Mouse (Mus musculus) embryo, embryonic 11 days (tissue): ENCODE measurements around the gene Med13l.
A peak's percentile ranks its signal among the peaks of the same experiment; 100 is the strongest.

Source experiments
- DNase-seq: peaks from one replicate; pipeline ENCODE4 v3.0.0-alpha.2; 2015

The Med13l gene

DNA sequence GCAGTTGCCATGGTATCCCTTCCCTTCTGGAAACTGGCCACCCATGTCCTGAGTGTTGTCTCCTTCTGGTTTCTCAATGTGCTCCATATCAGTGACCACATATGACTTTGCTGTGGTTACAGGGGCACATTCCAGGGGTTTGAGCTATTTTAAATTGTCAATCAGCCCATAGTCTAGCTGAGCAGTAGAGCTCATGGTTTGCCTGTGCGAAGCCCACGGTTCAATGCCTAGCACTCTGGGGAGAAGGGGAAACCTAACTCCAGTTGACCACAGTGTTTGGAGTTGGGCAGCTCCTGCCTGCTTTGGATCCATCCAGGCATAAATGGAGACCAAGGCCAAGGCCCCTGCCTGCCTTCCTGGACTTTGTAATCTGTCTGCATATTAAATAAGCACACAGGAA, 182.6 kb downstream of the Med13l start:
- no peak for DNase-seq

DNA sequence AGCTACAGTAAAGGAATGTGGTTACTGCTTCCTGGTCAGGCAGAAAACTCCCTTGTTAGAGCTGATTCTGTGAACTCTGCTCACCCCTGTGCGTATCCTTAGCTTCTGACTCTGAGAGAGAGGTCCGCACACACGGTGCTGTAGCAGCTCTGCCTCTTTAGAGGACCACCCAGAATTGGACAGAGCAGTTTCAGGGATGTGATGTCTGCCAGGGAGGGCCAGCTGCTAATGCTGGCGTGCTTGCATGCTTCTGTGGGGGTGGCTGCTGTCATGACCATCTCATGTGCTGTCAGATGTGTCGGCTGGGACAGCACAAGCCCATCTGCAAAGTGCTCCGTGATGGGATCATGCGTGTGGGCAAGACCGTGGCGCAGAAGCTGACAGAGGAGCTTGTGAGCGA, 186.5 kb downstream of the Med13l start:
- no peak for DNase-seq

- no peak for DNase-seq
These were observed 191.1 kb downstream of the Med13l start for GRCm38 (mm10) chr5:118751446-118752179.

GRCm38 (mm10) chr5:118752868-118753267, 192.4 kb downstream of the Med13l start:
- no peak for DNase-seq

GRCm38 (mm10) chr5:118753471-118754044, 193.1 kb downstream of the Med13l start:
- no peak for DNase-seq

DNA sequence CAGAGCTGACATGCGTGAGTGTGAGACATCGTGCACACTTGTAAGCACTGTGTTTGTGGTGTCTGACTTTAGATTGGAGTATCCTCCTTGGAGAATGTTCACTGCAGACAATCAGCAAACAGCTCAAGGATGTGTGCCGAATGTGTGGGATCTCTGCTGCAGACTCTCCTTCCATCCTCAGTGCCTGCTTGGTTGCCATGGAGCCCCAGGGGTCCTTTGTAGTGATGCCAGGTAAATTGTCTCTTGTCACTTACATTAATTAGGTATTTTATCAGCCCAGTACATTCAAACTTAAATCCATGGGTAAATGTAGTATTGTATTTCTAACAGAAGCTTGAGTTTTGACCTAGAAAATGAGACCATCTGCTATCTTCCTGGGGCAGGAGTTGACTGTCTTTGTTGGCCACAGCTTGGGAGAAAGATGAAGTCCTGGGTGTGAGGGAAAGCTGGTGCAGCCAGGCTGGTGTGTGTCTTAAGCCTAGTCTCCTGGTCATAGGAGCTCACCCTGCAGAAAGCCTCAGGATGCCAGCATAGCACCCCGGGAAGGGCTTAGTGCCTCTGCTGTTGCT, 193.8 kb downstream of the Med13l start:
- DNase-seq = no peak

- DNase-seq = no peak
These were observed 195.6 kb downstream of the Med13l start for GRCm38 (mm10) chr5:118756078-118756477.

DNA sequence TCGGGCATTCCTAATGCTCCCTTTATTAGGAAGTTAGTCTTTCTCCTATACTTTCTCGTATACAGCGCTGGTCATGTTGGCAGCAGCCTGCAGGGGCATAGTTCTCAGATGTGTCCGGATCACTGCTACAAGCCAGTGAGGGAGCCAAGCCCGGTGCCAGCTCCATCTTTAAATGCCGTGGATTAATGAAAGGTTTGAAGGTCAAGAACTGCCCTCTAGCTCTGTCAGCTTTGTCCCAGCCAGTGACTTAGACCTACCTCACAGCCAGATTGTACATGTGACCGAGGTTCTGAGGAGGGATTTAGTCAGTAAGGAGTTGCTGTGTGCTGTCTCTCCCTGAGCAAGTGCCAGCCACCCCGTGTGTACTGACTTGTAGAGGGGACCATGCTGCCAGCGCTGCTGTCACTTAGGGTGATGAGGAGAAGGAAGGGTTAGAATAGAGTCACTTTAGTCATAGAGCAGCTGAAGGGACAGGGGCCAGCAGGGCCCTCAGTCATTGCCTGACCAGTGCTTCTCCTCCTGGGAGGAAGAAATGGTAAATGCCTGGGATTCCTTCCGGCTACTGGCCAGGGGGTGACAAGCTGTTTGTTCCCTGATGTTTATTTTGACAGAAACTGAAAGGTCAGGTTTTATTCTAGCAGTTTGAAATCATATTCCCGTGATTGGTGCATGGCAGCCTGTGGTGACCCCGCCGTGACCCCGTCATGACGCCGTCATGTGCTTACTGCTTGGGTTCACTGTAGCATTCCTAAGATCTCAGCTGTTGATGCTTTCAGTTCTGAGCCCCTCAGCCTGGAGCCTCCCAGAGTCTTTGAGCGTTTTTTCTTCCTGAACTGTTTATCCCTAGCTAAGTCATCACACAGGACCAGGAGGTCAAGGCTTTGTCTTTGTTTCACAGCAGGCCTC, 197.2 kb downstream of the Med13l start:
- no peak for DNase-seq

- no peak for DNase-seq
These were observed 200.5 kb downstream of the Med13l start for GRCm38 (mm10) chr5:118760986-118761385.

GRCm38 (mm10) chr5:118762499-118763185, 202.2 kb downstream of the Med13l start:
- DNase-seq = no peak

GRCm38 (mm10) chr5:118763353-118763752, 202.9 kb downstream of the Med13l start:
- peak; percentile 61 for DNase-seq

- peak; percentile 58 for DNase-seq
These were observed 208.7 kb downstream of the Med13l start for GRCm38 (mm10) chr5:118769143-118769542.

DNA sequence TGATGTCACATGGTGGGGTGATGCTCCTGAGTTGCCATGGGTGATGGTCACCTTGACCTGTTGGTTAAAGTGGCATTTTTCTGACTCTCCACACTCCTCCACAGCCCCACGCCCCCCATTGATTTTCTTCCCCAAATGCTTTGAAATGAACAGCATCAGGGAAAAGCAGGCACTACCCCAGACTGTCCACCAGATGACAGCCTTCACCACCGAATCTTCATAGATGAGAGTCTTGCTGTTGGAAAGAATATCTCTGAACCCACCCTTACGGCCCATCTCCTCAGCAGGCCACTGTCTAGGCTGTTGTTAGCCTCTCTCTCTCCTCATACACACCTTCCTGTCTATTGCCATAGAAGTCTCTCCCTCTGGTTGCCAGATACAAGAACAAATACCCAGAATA, 213.4 kb downstream of the Med13l start:
- DNase-seq = peak; percentile 61

- no peak for DNase-seq
These were observed 215.9 kb downstream of the Med13l start for GRCm38 (mm10) chr5:118776396-118776795.

DNA sequence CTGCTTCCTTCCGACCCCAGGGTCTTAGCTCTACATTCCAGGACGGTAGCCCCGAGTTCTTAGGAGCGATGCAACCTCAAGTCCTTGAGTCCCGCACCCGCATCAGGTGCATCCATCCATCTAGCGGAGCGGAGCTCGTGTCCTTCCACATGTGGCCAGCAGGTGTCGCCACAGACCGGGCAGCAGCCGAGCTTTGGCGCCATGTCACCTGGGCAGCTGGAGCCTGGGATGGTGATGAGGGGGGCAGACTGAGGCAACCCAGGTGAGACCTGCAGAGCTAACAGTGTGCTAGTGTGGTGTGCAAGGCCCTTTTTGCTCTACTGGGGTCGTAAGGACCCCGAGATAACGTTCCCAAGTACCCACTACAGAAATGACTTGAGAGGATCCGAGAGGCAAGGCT, 221.1 kb downstream of the Med13l start:
- DNase-seq = peak; percentile 77

- no peak for DNase-seq
These were observed 221.7 kb downstream of the Med13l start for GRCm38 (mm10) chr5:118782139-118782538.

- DNase-seq = no peak
These were observed 228.7 kb downstream of the Med13l start for GRCm38 (mm10) chr5:118789226-118789625.

DNA sequence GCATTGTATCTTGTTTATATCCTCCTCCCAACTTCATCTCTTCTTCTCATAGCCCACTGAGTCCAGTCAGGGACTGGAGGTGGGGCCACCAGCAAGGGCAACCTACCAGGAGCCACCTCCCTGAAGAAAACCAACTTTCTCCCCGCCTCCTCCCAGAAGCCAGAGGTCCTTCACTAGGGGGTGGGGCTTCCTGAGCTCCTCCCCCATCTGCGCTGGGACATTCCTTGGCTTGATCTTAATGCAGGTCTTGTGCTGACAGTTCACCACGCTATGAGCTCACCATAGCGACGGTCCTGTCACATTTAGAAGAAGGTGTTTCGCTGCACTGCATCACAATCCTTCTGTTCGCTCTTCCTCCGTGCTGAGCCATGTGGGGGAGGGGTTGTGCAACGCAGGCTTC, 229.3 kb downstream of the Med13l start:
- DNase-seq = no peak

- no peak for DNase-seq
These were observed 237.3 kb downstream of the Med13l start for GRCm38 (mm10) chr5:118797811-118798210.

DNA sequence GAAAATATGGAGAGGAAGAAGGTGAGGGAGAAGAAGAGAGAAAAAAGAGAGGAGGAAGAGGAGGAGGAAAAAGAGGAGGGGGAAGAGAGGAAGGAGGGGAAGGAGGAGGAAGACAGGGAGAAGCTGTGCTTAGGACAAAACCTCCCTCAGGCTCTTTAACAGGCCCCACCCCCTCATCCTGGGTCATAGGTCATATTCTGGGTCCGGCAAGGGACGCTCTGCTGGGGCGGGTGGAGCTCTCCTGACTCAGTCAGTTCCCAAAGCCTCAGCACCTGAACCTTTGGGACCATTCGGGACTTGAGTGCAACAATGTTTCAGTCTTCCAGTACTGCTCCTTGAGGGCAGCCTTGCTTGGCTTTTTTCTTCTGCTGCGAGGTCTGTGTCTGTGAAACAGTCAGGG, 241.1 kb downstream of the Med13l start:
- DNase-seq = no peak

GRCm38 (mm10) chr5:118802036-118802435, 241.6 kb downstream of the Med13l start:
- DNase-seq = no peak

DNA sequence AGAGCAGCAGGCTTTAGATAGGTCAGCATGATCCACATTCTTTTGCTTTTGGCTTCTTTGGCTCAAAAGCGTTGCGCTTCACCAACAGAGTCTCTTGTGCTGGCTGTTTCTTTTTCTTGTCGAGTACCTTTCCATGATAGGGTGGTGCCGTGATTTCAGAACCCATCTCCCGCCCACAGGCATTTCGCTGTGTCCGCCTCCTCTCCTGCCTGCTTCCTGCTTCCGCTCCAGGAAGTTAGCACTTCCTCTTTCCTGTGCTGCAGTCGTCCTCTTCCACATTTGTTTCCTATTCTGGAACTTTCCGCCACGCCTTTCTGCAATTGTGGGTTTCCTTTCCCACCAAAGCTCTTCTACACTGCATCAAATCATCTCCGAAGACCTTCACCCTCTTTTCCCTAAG, 248.5 kb downstream of the Med13l start:
- no peak for DNase-seq

DNA sequence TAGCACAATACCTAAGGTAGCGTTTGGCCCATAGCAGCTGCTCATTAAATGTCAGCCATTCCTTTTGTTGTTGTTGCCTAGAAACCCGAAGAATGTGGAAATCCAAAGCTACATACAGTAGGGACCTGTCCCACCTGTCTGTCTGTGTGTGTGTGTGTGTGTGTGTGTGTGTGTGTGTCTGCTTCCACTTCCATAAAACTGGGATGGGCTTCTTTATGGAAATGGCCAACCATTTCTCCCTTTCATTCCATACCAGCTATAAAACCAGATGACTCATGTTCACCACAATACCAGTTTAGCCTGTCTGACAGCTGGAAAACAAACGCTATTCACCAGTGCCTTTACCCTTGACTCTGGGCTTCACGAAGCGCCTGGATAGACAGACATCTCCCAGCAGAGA, 249.1 kb downstream of the Med13l start:
- no peak for DNase-seq
